Mouse (Mus musculus) liver, embryonic 13.5 days (tissue): ENCODE measurements at regions not wholly inside any gene's neighbourhood (a gene's known extent, or its start where the extent isn't known, plus 50 kb on each side); places are given as distances from the start of the nearest gene placed in this dataset.
"Not testable (repeated sequence)": the region's sequence is repeated elsewhere in the genome, so short reads cannot be mapped to it uniquely, and the experiment has no call there.

ENCODE experiments used
- ATAC-seq: fragments of 200-750 bp; cut with Nextera tagmentation; 2 replicates; pipeline ENCODE4 v1.8.0; 2017; ENCODE audit warnings: low read depth, mild to moderate bottlenecking, moderate number of reproducible peaks, moderate library complexity
- DNase-seq: peaks from one replicate; pipeline ENCODE4 v3.0.0; 2022
- H3K27ac ChIP-seq: fragments of 300-500 bp; sonication (generic); 2 replicates; pipeline ENCODE4 v1.5.1; 2015; ENCODE audit warnings: moderate library complexity, mild to moderate bottlenecking, inconsistent platforms
- H3K27me3 ChIP-seq: fragments of 300-500 bp; sonication (generic); 2 replicates; pipeline ENCODE4 v1.6.1; 2015; ENCODE audit warnings: mild to moderate bottlenecking, inconsistent platforms
- H3K36me3 ChIP-seq: fragments of 300-500 bp; sonication (generic); 2 replicates; pipeline ENCODE4 v1.6.1; 2015; ENCODE audit warnings: mild to moderate bottlenecking, inconsistent platforms
- H3K4me1 ChIP-seq: fragments of 300-500 bp; sonication (generic); replicated peaks from 2 replicates; pipeline ENCODE4 v1.6.1; 2015; ENCODE audit warnings: inconsistent platforms
- H3K4me2 ChIP-seq: fragments of 300-500 bp; sonication (generic); 2 replicates; pipeline ENCODE4 v1.6.1; 2015; ENCODE audit warnings: inconsistent platforms, mild to moderate bottlenecking, moderate library complexity
- H3K4me3 ChIP-seq: fragments of 300-500 bp; sonication (generic); replicated peaks from 2 replicates; pipeline ENCODE4 v1.5.1; 2015; ENCODE audit warnings: mild to moderate bottlenecking, inconsistent platforms
- H3K9ac ChIP-seq: fragments of 300-500 bp; sonication (generic); 2 replicates; pipeline ENCODE4 v1.6.1; 2015; ENCODE audit warnings: mild to moderate bottlenecking, inconsistent platforms
- H3K9me3 ChIP-seq: fragments of 300-500 bp; sonication (generic); replicated peaks from 2 replicates; pipeline ENCODE4 v1.6.1; 2016; ENCODE audit warnings: inconsistent platforms
- WGBS: fragments of 180-500 bp; shearing (Covaris S2); methylation state at CpG from one replicate; pipeline ENCODE4 v1.1.7; 2015; ENCODE audit not compliant: insufficient replicate concordance; 5-methylcytosine and 5-hydroxymethylcytosine counted together

DNA sequence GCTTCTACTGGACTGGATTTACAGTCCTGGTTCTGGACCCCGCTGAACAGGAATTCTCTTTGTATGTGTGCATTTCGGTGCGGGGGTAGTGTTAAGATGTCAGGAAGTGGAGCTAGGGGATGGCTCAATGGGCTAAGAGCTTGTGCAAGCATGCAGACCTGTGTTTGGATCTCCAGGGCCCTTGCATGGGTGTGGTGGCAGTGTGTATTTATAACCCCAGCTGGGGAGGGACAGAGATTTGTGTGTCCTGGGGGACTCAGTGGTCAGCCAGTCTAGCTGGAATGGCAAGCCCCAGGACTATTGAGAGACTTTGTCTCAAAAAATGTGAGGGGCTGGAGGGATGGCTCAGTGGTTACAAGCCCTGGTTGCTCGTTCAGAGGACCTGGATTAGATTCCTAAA is 95.1 kb upstream of the Gm9887 start:
- DNase-seq, result no peak
- Histone ChIP-seq H3K4me1 (peaks cover 2% of the 10 kb centered on the region; the same call in 1 of the 2 replicates), H3K9me3 (no peaks in the 10 kb centered on the region), H3K27ac (no peak overlapping the region), H3K27me3 (no peaks in the 10 kb centered on the region), H3K9ac (no peak overlapping the region), H3K36me3 (no peaks in the 10 kb centered on the region), H3K4me2 (no peak overlapping the region), H3K4me3 (no peak overlapping the region)
- ATAC-seq, result no peak
- 55% methylated on average over 4 of the region's 4 CpGs for WGBS

GRCm38 (mm10) chr12:69464906-69465305 is 92.6 kb upstream of the Gm9887 start:
- DNase-seq (no peak), ATAC-seq (no peak)
- Histone ChIP-seq H3K27me3 (no peaks in the 10 kb centered on the region), H3K4me2 (no peak overlapping the region), H3K4me1 (peaks cover 12% of the 10 kb centered on the region; the same call in 1 of the 2 replicates), H3K9ac (no peak overlapping the region), H3K9me3 (no peaks in the 10 kb centered on the region), H3K36me3 (no peaks in the 10 kb centered on the region), H3K27ac (no peak overlapping the region), H3K4me3 (no peak overlapping the region)
- WGBS, result 72% methylated on average over 8 of the region's 8 CpGs

- H3K4me3 ChIP-seq, H3K4me2 ChIP-seq, H3K9me3 ChIP-seq, H3K27me3 ChIP-seq, ATAC-seq, DNase-seq, H3K27ac ChIP-seq, H3K36me3 ChIP-seq, H3K9ac ChIP-seq: not testable (repeated sequence)
- H3K4me1 ChIP-seq, result peaks cover 12% of the 10 kb centered on the region; the same call in 1 of the 2 replicates
- WGBS, result 87% methylated on average over 6 of the region's 6 CpGs
Measured at GRCm38 (mm10) chr12:69463327-69463726, 91.1 kb upstream of the Gm9887 start.

DNA sequence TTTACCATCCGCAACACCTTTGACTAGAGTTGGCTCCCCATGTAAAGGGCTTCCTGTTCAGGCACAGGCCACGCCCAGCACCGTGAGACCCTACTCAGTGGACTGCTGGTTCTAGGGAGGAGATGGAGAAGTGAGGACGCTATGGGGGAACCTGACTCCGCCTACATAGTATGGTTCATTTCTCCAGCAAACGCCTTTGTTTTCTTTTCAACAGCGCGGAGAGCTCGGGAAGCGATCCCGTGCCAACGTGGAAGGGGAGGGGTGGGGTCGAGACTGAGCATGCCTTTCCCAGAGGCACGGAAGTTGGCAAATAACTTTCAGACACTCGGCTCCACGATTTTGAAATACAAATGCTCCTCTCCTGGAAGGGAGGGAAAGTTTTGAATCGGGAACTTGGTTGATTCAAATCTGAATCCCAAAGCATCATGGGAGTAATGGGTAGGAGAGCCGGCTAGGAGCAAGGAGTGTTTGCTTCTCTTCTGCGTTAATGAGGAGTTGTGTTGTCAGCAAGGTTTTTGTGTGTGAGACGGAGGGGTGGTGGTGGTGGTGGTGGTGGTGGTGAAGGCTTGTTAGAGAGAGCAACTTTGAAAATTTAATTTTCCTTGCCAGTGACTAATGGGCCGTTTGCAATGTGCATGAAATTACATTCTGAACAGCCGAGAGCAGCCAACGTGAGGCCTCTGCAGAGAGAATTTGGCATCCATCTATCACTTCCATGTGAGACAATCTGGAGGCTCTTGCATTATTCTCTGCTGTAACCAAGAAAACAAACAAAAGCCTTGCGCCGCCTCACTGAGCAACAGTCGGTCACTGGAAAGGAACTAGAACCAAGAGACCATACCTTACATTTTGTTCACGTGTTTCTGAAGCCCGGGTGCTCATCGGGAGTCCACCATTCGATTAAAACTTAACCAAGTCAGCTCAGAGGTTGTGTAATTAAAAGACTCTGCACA is 89.9 kb upstream of the Gm9887 start:
- ATAC-seq (peak; percentile 59; the same call in 1 of the 2 replicates), DNase-seq (no peak)
- peak overlapping the region; percentile 54 for H3K9ac ChIP-seq
- WGBS, result 27% methylated on average over 30 of the region's 30 CpGs
- H3K4me2 ChIP-seq, result peak overlapping the region; percentile 71
- no peaks in the 10 kb centered on the region for H3K27me3 ChIP-seq
- H3K4me1 ChIP-seq, result peaks cover 12% of the 10 kb centered on the region; the same call in 1 of the 2 replicates
- peak overlapping the region; percentile 55 for H3K4me3 ChIP-seq
- H3K36me3 ChIP-seq, result no peaks in the 10 kb centered on the region
- no peak overlapping the region; the same call in 1 of the 2 replicates for H3K27ac ChIP-seq
- no peaks in the 10 kb centered on the region for H3K9me3 ChIP-seq

GRCm38 (mm10) chr12:69460552-69461079 is 88.4 kb upstream of the Gm9887 start:
- DNase-seq (no peak), ATAC-seq (no peak)
- Histone ChIP-seq H3K27me3 (no peaks in the 10 kb centered on the region), H3K4me3 (no peak overlapping the region), H3K9me3 (no peaks in the 10 kb centered on the region), H3K27ac (no peak overlapping the region), H3K4me1 (peaks cover 12% of the 10 kb centered on the region; the same call in 1 of the 2 replicates), H3K4me2 (no peak overlapping the region), H3K9ac (no peak overlapping the region), H3K36me3 (no peaks in the 10 kb centered on the region)
- WGBS, result 53% methylated on average over 3 of the region's 3 CpGs

DNA sequence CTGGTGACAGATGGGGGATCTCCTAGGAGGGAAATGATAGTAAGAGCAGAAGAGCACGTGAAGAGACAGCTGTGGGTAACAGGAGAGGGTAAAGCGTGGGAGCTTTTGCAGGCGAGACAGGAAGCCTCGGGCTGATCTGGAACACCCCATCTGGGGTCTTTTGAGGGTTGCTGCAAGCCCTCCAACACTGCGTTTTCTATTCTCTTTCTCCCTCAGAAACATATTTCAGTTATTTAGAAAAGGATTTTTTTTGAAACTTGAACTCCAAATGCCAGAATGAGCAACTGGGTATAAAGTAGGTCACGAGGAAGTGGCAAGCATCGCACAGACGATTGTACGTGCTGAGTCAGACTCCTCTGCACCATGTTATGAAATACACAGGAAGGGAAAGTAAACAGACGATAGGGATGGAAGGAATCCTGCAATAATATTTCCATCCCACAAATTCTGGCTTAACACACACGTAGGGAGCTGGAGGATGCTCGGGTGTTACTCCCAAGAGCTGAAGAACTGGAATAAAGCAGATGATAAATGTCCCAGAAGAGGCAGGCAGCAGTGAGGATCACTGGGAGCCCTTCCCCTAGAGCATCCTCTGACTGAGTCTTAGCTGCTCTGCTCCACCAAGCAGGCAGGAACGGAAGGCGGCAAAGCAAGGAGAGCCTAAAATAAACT is 86.0 kb upstream of the Gm9887 start:
- no peaks in the 10 kb centered on the region for H3K36me3 ChIP-seq
- WGBS, result 35% methylated on average over 14 of the region's 14 CpGs
- H3K9ac ChIP-seq, result no peak overlapping the region
- DNase-seq (no peak), ATAC-seq (no peak)
- H3K4me3 ChIP-seq, result no peak overlapping the region
- H3K9me3 ChIP-seq, result no peaks in the 10 kb centered on the region
- H3K4me1 ChIP-seq, result peaks cover 12% of the 10 kb centered on the region; the same call in 1 of the 2 replicates
- no peak overlapping the region for H3K27ac ChIP-seq
- H3K4me2 ChIP-seq, result no peak overlapping the region
- no peaks in the 10 kb centered on the region for H3K27me3 ChIP-seq

DNA sequence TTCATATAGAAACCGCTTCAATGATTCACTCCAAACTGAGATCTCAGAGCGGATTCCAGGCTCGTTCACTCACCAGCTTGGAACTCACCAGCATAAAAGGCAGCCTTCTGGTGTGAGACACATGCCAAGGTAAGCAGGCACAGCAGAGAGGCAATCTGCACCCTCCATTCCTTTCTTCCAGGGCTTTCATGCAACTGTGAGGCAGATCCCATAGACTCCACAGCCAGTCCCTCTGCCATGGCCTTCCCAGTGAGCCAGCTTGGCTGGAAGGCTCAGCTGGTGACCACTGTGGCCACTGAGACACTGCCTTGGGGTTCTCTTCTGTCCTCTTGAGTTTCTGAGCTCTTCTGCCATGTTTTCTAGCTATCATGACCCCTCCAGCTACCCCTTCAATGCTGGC is 84.5 kb upstream of the Gm9887 start:
- ATAC-seq (no peak), DNase-seq (no peak)
- Histone ChIP-seq H3K9me3 (no peaks in the 10 kb centered on the region), H3K4me2 (no peak overlapping the region), H3K27me3 (no peaks in the 10 kb centered on the region), H3K4me3 (no peak overlapping the region), H3K4me1 (peaks cover 5% of the 10 kb centered on the region; the same call in 1 of the 2 replicates), H3K36me3 (no peaks in the 10 kb centered on the region), H3K27ac (no peak overlapping the region), H3K9ac (no peak overlapping the region)
- WGBS, result 82% methylated on average over 3 of the region's 3 CpGs

GRCm38 (mm10) chr12:69456116-69456515 is 83.9 kb upstream of the Gm9887 start:
- no peak overlapping the region for H3K9ac ChIP-seq
- no peaks in the 10 kb centered on the region for H3K9me3 ChIP-seq
- 71% methylated on average over 12 of the region's 12 CpGs for WGBS
- H3K27me3 ChIP-seq, result no peaks in the 10 kb centered on the region
- ATAC-seq (no peak), DNase-seq (no peak)
- H3K4me3 ChIP-seq, result no peak overlapping the region
- no peak overlapping the region for H3K27ac ChIP-seq
- no peaks in the 10 kb centered on the region for H3K36me3 ChIP-seq
- H3K4me2 ChIP-seq, result no peak overlapping the region
- no peaks in the 10 kb centered on the region for H3K4me1 ChIP-seq

- H3K36me3 ChIP-seq, result no peaks in the 10 kb centered on the region
- H3K4me3 ChIP-seq, result no peak overlapping the region
- WGBS, result 51% methylated on average over 5 of the region's 5 CpGs
- peaks cover 3% of the 10 kb centered on the region; the same call in 1 of the 2 replicates for H3K4me1 ChIP-seq
- no peaks in the 10 kb centered on the region for H3K27me3 ChIP-seq
- no peaks in the 10 kb centered on the region for H3K9me3 ChIP-seq
- no peak overlapping the region for H3K9ac ChIP-seq
- no peak for DNase-seq
- no peak overlapping the region for H3K4me2 ChIP-seq
- no peak for ATAC-seq
- H3K27ac ChIP-seq, result no peak overlapping the region
Measured at GRCm38 (mm10) chr12:69455566-69455965, 83.3 kb upstream of the Gm9887 start.

DNA sequence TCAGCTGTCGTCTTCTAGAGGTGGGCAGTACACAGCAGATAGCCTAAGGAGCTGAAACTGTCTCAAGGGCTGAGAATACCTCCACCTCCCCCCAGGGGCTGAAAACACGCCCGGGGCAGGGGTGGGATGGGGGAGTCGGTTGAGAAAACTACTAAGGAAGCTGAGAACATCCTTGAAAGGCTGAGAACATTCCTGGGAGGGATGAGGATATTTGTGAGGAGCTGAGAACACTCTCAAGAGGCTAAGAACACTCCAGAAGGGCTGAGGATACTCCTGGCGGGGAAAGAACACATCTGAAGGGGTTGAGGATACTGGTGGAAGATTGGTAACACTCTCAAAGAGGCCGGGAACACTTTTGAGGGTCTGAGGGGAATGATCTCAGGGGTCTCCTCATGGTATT is 81.3 kb upstream of the Gm9887 start:
- 55% methylated on average over 6 of the region's 6 CpGs for WGBS
- Histone ChIP-seq H3K4me3 (no peak overlapping the region), H3K9me3 (no peaks in the 10 kb centered on the region), H3K36me3 (no peaks in the 10 kb centered on the region), H3K4me2 (no peak overlapping the region), H3K9ac (no peak overlapping the region), H3K27ac (no peak overlapping the region), H3K4me1 (peaks cover 3% of the 10 kb centered on the region; the same call in 1 of the 2 replicates), H3K27me3 (no peaks in the 10 kb centered on the region)
- ATAC-seq (no peak), DNase-seq (no peak)

DNA sequence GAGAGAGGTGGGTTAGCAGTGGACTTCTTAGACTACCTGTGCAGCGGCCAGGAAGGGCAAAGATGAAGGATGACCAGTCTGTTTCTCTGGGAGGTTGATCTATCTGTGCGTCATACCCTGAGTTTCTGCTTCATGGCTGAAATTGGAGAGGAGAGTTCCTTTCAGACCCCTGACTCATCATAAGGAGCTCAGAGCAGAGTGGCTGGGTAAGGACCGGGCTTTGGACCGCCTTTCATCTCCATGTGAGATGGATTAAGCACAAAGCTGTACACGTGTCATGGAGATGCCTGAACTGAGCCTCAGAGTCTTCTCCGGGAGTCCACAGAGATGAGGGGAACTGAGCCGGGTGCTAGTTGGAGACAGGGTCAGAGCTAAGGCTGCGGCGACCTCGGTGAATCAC is 80.7 kb upstream of the Gm9887 start:
- DNase-seq, result no peak
- H3K4me3 ChIP-seq, result no peak overlapping the region
- no peaks in the 10 kb centered on the region for H3K9me3 ChIP-seq
- WGBS, result 78% methylated on average over 10 of the region's 10 CpGs
- H3K4me1 ChIP-seq, result peaks cover 9% of the 10 kb centered on the region
- H3K27me3 ChIP-seq, result peaks cover 4% of the 10 kb centered on the region
- H3K27ac ChIP-seq, result no peak overlapping the region
- H3K9ac ChIP-seq, result no peak overlapping the region
- H3K4me2 ChIP-seq, result no peak overlapping the region
- no peaks in the 10 kb centered on the region for H3K36me3 ChIP-seq
- no peak for ATAC-seq
